In the genomic region with DNA sequence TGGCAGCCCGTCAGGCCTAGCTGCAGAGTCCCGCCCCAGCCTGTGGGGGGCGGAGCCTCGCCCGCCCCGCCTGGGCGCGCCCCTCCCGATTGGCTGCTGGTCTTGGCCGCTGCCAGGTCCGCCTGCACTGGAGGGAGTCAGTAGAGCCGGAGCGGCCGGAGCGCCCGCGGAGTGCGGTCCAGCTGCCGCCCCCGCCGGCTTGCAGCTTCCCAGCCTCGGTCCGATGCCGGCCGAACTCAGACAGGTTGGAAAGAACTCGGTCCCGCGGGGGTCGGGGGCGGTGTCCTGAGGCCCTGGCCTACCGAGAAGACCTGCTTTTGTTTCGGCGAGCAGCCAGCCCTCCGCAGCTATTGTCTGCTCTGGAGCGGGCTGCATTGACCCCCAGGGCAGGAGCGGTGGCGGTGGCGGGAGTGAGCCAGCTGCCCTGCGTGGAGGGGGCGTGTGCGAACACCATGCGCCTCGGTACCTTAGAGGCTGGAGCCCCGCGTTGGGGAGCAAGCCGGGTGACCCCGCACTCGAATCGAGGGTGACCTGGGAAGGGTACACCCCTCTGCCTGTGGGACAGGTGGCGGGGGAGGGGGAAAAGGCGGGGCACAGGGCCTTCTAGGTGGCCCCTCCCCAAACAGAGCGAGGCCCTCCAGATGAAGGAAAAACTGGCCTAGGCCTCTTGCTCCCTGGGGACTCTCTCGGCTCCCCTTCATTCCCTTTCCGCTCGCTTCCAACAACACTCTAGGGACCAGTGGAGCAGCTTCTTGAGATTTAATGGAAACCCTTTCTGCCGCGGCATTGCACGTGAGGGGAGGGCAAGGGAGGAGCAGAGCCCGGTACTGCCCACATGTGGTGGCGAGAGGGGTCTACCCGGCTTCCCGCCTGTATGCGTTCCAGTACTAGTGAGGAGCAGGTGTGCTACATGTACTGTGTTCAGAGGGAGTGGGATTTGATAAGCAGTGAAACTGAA, we compare ENCODE assay signal across 8 mouse cellular contexts. TPM values are rescaled to one million over a fixed set of nuclear protein-coding genes. Genes with fewer than 3 reads are reported as not detected.
DNase-seq lines count a peak whose midpoint lies in the region; ATAC-seq and TF ChIP-seq lines count a peak whose summit lies in the region.

No protein-coding gene starts in this region.

- H3K27me3 ChIP-seq in Patski, result no peaks in the 10 kb centered on the region
- no peaks in the 10 kb centered on the region for H3K27me3 ChIP-seq in hindbrain, embryonic 14.5 days (ENCODE audit: control insufficient read depth, insufficient read depth, low read length)

- no peak for TF ChIP-seq CTCF in Patski (IDR thresholded peaks at IDR 0.05)

- H3K36me3 ChIP-seq in hindbrain, embryonic 14.5 days (replicated peaks; ENCODE audit: control insufficient read depth, insufficient read depth), result peaks cover 16% of the 10 kb centered on the region

- H3K27ac ChIP-seq in hindbrain, embryonic 14.5 days, result peak overlapping the region; percentile 85

- H3K4me1 ChIP-seq in hindbrain, embryonic 14.5 days (replicated peaks; ENCODE audit: control insufficient read depth, insufficient read depth, low read length), result peaks cover 51% of the 10 kb centered on the region

- peak; percentile 79 for ATAC-seq in Patski
- ATAC-seq in hindbrain, embryonic 14.5 days (ENCODE audit: low FRiP score), result peak; percentile 77
- ATAC-seq in megakaryocyte, adult 5-6 weeks (ENCODE audit: poor library complexity, severe bottlenecking), result peak; percentile 86

- POLR2A ChIA-PET in Patski (lab: Charles Lee), result interaction anchor here (0.6 to 1.5 kb wide), 2 partner anchors 12 to 86 kb away, joined by 4 read pairs; no protein-coding TSS in a partner anchor

- H3K4me2 ChIP-seq in hindbrain, embryonic 14.5 days (replicated peaks), result peak overlapping the region; percentile 78

- H3K4me3 ChIP-seq in hindbrain, embryonic 14.5 days (replicated peaks; ENCODE audit: low read length), result peak overlapping the region; percentile 50

- under 1% methylated on average over 60 of the region's 63 CpGs for WGBS in hindbrain, embryonic 14.5 days

- peak overlapping the region; percentile 68 for H3K9ac ChIP-seq in hindbrain, embryonic 14.5 days

- no peak for DNase-seq in Patski (ENCODE audit: low read depth, low spot score)
- DNase-seq in cerebellum, postnatal 10 days, result peak; percentile 73 to 81
- DNase-seq in frontal cortex, postnatal 36 days (ENCODE audit: low spot score in 2 of 2), result peak; percentile 61 to 71
- peak; percentile 81 for DNase-seq in hindbrain, embryonic 14.5 days (ENCODE audit: low spot score)
- DNase-seq in left cerebral cortex, adult 11 months (ENCODE audit: low spot score), result peak; percentile 70
- DNase-seq in right cerebral cortex, adult 18-20 months, result peak; percentile 81
- peak; percentile 89 for DNase-seq in urinary bladder, postnatal 14 days (ENCODE audit: low spot score)

- CTCF ChIA-PET in Patski (lab: Charles Lee), result interaction anchor here (1.7 to 1.9 kb wide), 2 partner anchors 33 to 45 kb away, joined by 5 read pairs; a partner anchor contains a TSS

- in situ Hi-C loops in Patski (cut with MboI; ENCODE audit: low pct_unique_long_range_greater_than_20kb), result no loop called here

- no peaks in the 10 kb centered on the region for H3K9me3 ChIP-seq in hindbrain, embryonic 14.5 days (ENCODE audit: control insufficient read depth, low read length)

RNA-seq across cellular contexts. Expression of a gene that starts 33.4 kb away (rescaled TPM):
- polyA plus RNA-seq in Patski (2021), result 25.2 TPM
- polyA plus RNA-seq in hindbrain, embryonic 14.5 days (2014; fragmentation: Nextera tagmentation; extraction: Ambion mirVana), result 26.0 and 28.2 TPM in 2 replicates
- 10.3 and 11.8 TPM in 2 replicates for total RNA-seq in megakaryocyte, adult 5-6 weeks (2015)
- total RNA-seq in megakaryocyte, adult 5-6 weeks (2017), result 7.0 and 9.3 TPM in 2 replicates

RNA-seq across cellular contexts. Expression of a gene that starts 33.9 kb away (rescaled TPM):
- 229 TPM for polyA plus RNA-seq in Patski (2021)
- 91.6 and 99.4 TPM in 2 replicates for polyA plus RNA-seq in hindbrain, embryonic 14.5 days (2014; fragmentation: Nextera tagmentation; extraction: Ambion mirVana)
- total RNA-seq in megakaryocyte, adult 5-6 weeks (2015), result 37.8 and 40.8 TPM in 2 replicates
- total RNA-seq in megakaryocyte, adult 5-6 weeks (2017), result 40.1 and 43.8 TPM in 2 replicates

RNA-seq across cellular contexts. Expression of a gene that starts 44.8 kb away (rescaled TPM):
- 25.6 TPM for polyA plus RNA-seq in Patski (2021)
- polyA plus RNA-seq in hindbrain, embryonic 14.5 days (2014; fragmentation: Nextera tagmentation; extraction: Ambion mirVana), result 53.2 and 64.6 TPM in 2 replicates
- total RNA-seq in megakaryocyte, adult 5-6 weeks (2015), result 0.38 and 0.68 TPM in 2 replicates
- total RNA-seq in megakaryocyte, adult 5-6 weeks (2017), result 1.5 and 3.0 TPM in 2 replicates

RNA-seq across cellular contexts. Expression of a gene that starts 44.8 kb away (rescaled TPM):
- 23.7 TPM for polyA plus RNA-seq in Patski (2021)
- 94.5 and 97.9 TPM in 2 replicates for polyA plus RNA-seq in hindbrain, embryonic 14.5 days (2014; fragmentation: Nextera tagmentation; extraction: Ambion mirVana)
- 27.2 and 27.4 TPM in 2 replicates for total RNA-seq in megakaryocyte, adult 5-6 weeks (2015)
- total RNA-seq in megakaryocyte, adult 5-6 weeks (2017), result 5.7 and 11.8 TPM in 2 replicates
